Mouse (Mus musculus): Measurements from ENCODE around the gene Lin7c. TPM values are rescaled to one million over a fixed set of nuclear protein-coding genes. Genes with fewer than 3 reads are reported as not detected.

Lin7c gene
- polyA plus RNA-seq, 1 experiment from 2014 or later, result 40.7 TPM

Other genes with a start within 250 kb of the Lin7c start
- 1.6 and 2.1 TPM in 2 replicates for gene Bdnf, start 216.2 kb upstream of the Lin7c start, polyA plus RNA-seq (2014; fragmentation: Nextera tagmentation; extraction: Ambion mirVana)
- 12.9 and 14.0 TPM in 2 replicates for gene Lgr4, start 26.8 kb downstream of the Lin7c start, polyA plus RNA-seq (2014; fragmentation: Nextera tagmentation; extraction: Ambion mirVana)
- gene Ccdc34, start 127.0 kb downstream of the Lin7c start, polyA plus RNA-seq (2014; fragmentation: Nextera tagmentation; extraction: Ambion mirVana), result 27.4 and 31.3 TPM in 2 replicates

All from heart, embryonic 11.5 days (tissue).